Mouse (Mus musculus) spleen, postnatal 36 days (tissue): Measurements from ENCODE around the gene Atic.

Source experiments
- DNase-seq, 2 experiments: peaks; one replicate each; pipeline ENCODE4 v3.0.0; 2022; ENCODE audit warnings: low spot score in 2 of 2, mixed read lengths in 1 of 2

The Atic gene

GRCm38 (mm10) chr1:71556688-71557612 lies at the start of gene Atic:
Gene Atic (plus strand): TSS chr1:71557150.
- peak; percentile 90 to 91 for DNase-seq

- DNase-seq, result no peak
Measured at GRCm38 (mm10) chr1:71507251-71507650, 49.7 kb upstream of the Atic start.

- DNase-seq, result no peak
Measured at GRCm38 (mm10) chr1:71515041-71515440, 41.9 kb upstream of the Atic start.

GRCm38 (mm10) chr1:71528808-71529648 lies 27.9 kb upstream of the Atic start:
- DNase-seq, result no peak

GRCm38 (mm10) chr1:71530779-71531178 lies 26.2 kb upstream of the Atic start:
- DNase-seq, result no peak

- no peak for DNase-seq
Measured at GRCm38 (mm10) chr1:71531653-71532052, 25.3 kb upstream of the Atic start.

- DNase-seq, result no peak
Measured at GRCm38 (mm10) chr1:71539641-71540040, 17.3 kb upstream of the Atic start.

- DNase-seq, result no peak
Measured at GRCm38 (mm10) chr1:71540437-71540836, 16.5 kb upstream of the Atic start.

- no peak for DNase-seq
Measured at GRCm38 (mm10) chr1:71550626-71551195, 6.2 kb upstream of the Atic start.

- no peak for DNase-seq
Measured at GRCm38 (mm10) chr1:71560626-71561025, 3.7 kb downstream of the Atic start.

GRCm38 (mm10) chr1:71564291-71564690 lies 7.3 kb downstream of the Atic start:
- DNase-seq, result no peak

- DNase-seq, result no peak
Measured at GRCm38 (mm10) chr1:71567884-71568605, 11.1 kb downstream of the Atic start.

GRCm38 (mm10) chr1:71570116-71570515 lies 13.2 kb downstream of the Atic start:
- no peak for DNase-seq

GRCm38 (mm10) chr1:71575987-71576386 lies 19.0 kb downstream of the Atic start:
- DNase-seq, result no peak

- DNase-seq, result no peak
Measured at GRCm38 (mm10) chr1:71576837-71577236, 19.9 kb downstream of the Atic start.

- DNase-seq, result no peak
Measured at GRCm38 (mm10) chr1:71579526-71579925, 22.6 kb downstream of the Atic start.

GRCm38 (mm10) chr1:71580408-71580807 lies 23.5 kb downstream of the Atic start:
- DNase-seq, result no peak

GRCm38 (mm10) chr1:71583302-71583701 lies 26.4 kb downstream of the Atic start:
- DNase-seq, result no peak

- no peak for DNase-seq
Measured at GRCm38 (mm10) chr1:71583900-71584299, 26.9 kb downstream of the Atic start.

GRCm38 (mm10) chr1:71586658-71587057 lies 29.7 kb downstream of the Atic start:
- no peak for DNase-seq

GRCm38 (mm10) chr1:71590038-71590437 lies 33.1 kb downstream of the Atic start:
- no peak for DNase-seq

- no peak for DNase-seq
Measured at GRCm38 (mm10) chr1:71593184-71593583, 36.2 kb downstream of the Atic start.
